Mouse (Mus musculus): ENCODE measurements around the gene Aatk. TPM values are rescaled to one million over a fixed set of nuclear protein-coding genes. Genes with fewer than 3 reads are reported as not detected.

Aatk gene
- polyA plus RNA-seq, 1 experiment, result 235 TPM

DNA sequence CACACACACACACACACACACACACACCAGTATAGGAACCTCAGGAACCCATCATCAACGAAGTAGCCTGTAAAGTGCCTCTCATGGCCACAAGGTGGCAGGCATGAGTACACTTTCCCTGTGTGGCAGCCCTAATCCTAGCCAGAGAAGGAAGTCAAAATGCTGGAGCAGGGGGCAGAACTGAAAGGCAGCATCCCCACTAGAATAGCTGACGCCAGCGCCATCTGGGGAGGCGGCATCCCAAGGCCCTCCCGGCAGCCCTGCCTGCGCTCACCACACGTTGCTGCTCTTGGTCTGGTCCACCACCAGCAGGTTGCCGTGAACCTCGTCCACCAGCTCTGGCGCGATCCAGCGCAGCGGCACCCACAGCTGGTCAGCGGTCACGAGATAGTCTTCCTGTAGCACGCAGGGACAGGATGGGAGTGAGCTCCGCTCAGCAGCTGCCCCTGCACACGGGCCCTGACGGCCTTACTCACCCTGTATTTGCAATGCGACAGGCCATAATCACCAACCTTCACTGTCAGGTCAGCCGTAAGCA, 33.7 kb downstream of the Aatk start:
- Histone ChIP-seq H3K27ac (ENCODE audit: insufficient read depth, low read length) (0 out of 2 replicates have a peak overlapping the region, but pooled peaks have one; percentile 22), H3K4me1 (ENCODE audit: control insufficient read depth, insufficient read depth, low read length) (no peaks in the 10 kb centered on the region), H3K4me3 (ENCODE audit: insufficient read depth, low read length) (peak overlapping the region; percentile 6; the same call in 1 of the 2 replicates)
- TF ChIP-seq POLR2A (IDR thresholded peaks at IDR 0.05; ENCODE audit: extremely low read depth, insufficient read depth, low read length) (no peak), CTCF (IDR thresholded peaks at IDR 0.05; ENCODE audit: extremely low read depth, insufficient read depth, low read length) (peak; percentile 94)

GRCm38 (mm10) chr11:120012702-120013101, 34.3 kb downstream of the Aatk start:
- TF ChIP-seq POLR2A (IDR thresholded peaks at IDR 0.05; ENCODE audit: extremely low read depth, insufficient read depth, low read length), result no peak
- no peak for TF ChIP-seq CTCF (IDR thresholded peaks at IDR 0.05; ENCODE audit: extremely low read depth, insufficient read depth, low read length)
- no peak overlapping the region for H3K27ac ChIP-seq (ENCODE audit: insufficient read depth, low read length)
- H3K4me3 ChIP-seq (ENCODE audit: insufficient read depth, low read length), result no peak overlapping the region; the same call in 1 of the 2 replicates
- H3K4me1 ChIP-seq (ENCODE audit: control insufficient read depth, insufficient read depth, low read length), result no peaks in the 10 kb centered on the region

DNA sequence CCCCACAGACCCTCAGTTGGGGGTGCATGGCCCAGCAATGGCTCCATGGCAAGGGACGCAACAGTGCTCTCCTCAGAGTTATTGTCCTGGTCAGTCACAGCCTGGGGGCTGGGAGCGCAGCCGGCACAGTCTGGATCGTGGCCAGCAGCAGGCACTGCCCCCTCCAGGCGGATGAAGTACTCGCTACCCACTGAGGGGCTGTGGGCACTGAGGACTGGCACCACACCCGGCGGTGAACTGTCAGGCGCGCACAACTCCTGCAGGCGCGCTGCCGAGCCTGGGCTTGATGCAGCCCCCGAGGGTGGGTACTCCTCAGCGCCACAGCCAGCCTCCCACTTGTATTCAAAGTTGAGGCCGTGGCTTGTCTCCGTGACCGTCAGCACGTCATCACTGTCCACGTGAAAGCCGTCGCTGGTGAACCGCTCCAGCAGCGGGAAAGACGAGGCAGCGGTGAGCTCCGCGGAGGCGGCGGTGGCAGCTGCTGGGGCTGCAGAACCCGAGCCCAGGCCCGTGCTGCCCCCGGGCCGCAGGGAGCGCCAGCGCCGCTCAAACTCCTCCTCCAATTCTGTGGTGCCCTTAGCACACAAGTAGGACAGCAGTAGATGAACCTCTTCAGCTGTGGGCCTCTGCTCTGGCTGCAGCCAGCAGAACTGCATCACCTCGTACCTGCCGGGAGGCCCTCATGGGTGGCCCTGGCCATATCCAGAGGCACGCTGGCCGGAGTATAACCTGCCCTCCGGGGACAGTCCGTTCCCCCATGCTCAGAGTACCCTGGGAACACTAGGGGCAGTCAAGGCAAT, 35.0 kb downstream of the Aatk start:
- TF ChIP-seq CTCF (IDR thresholded peaks at IDR 0.05; ENCODE audit: extremely low read depth, insufficient read depth, low read length) (0 out of 2 replicates have a peak, but pooled peaks have one; percentile 18), POLR2A (IDR thresholded peaks at IDR 0.05; ENCODE audit: extremely low read depth, insufficient read depth, low read length) (no peak)
- Histone ChIP-seq H3K4me3 (ENCODE audit: insufficient read depth, low read length) (no peak overlapping the region), H3K4me1 (ENCODE audit: control insufficient read depth, insufficient read depth, low read length) (no peaks in the 10 kb centered on the region), H3K27ac (ENCODE audit: insufficient read depth, low read length) (0 out of 2 replicates have a peak overlapping the region, but pooled peaks have one; percentile 26)

GRCm38 (mm10) chr11:120011114-120011760, 35.7 kb downstream of the Aatk start:
- no peak for TF ChIP-seq POLR2A (IDR thresholded peaks at IDR 0.05; ENCODE audit: extremely low read depth, insufficient read depth, low read length)
- no peak for TF ChIP-seq CTCF (IDR thresholded peaks at IDR 0.05; ENCODE audit: extremely low read depth, insufficient read depth, low read length)

GRCm38 (mm10) chr11:120009937-120010336, 37.0 kb downstream of the Aatk start:
- H3K4me3 ChIP-seq (ENCODE audit: insufficient read depth, low read length), result no peak overlapping the region
- TF ChIP-seq CTCF (IDR thresholded peaks at IDR 0.05; ENCODE audit: extremely low read depth, insufficient read depth, low read length) (no peak), POLR2A (IDR thresholded peaks at IDR 0.05; ENCODE audit: extremely low read depth, insufficient read depth, low read length) (no peak)
- H3K4me1 ChIP-seq (ENCODE audit: control insufficient read depth, insufficient read depth, low read length), result no peaks in the 10 kb centered on the region
- no peak overlapping the region for H3K27ac ChIP-seq (ENCODE audit: insufficient read depth, low read length)

More at GRCm38 (mm10) chr11:120011114-120011760, 35.7 kb downstream of the Aatk start:
- H3K4me3 ChIP-seq (ENCODE audit: insufficient read depth, low read length), result no peak overlapping the region
- H3K27ac ChIP-seq (ENCODE audit: insufficient read depth, low read length), result 0 out of 2 replicates have a peak overlapping the region, but pooled peaks have one; percentile 26
- H3K4me1 ChIP-seq (ENCODE audit: control insufficient read depth, insufficient read depth, low read length), result no peaks in the 10 kb centered on the region

- H3K4me3 ChIP-seq (ENCODE audit: insufficient read depth, low read length), result no peak overlapping the region
- no peak overlapping the region for H3K27ac ChIP-seq (ENCODE audit: insufficient read depth, low read length)
- H3K4me1 ChIP-seq (ENCODE audit: control insufficient read depth, insufficient read depth, low read length), result no peaks in the 10 kb centered on the region
- TF ChIP-seq CTCF (IDR thresholded peaks at IDR 0.05; ENCODE audit: extremely low read depth, insufficient read depth, low read length), result no peak
These were observed 38.0 kb downstream of the Aatk start for GRCm38 (mm10) chr11:120008956-120009355.

- H3K4me3 ChIP-seq (ENCODE audit: insufficient read depth, low read length), result no peak overlapping the region
- TF ChIP-seq CTCF (IDR thresholded peaks at IDR 0.05; ENCODE audit: extremely low read depth, insufficient read depth, low read length) (no peak), POLR2A (IDR thresholded peaks at IDR 0.05; ENCODE audit: extremely low read depth, insufficient read depth, low read length) (no peak)
- H3K4me1 ChIP-seq (ENCODE audit: control insufficient read depth, insufficient read depth, low read length), result no peaks in the 10 kb centered on the region
- H3K27ac ChIP-seq (ENCODE audit: insufficient read depth, low read length), result no peak overlapping the region
These were observed 38.5 kb downstream of the Aatk start for GRCm38 (mm10) chr11:120008501-120008900.

DNA sequence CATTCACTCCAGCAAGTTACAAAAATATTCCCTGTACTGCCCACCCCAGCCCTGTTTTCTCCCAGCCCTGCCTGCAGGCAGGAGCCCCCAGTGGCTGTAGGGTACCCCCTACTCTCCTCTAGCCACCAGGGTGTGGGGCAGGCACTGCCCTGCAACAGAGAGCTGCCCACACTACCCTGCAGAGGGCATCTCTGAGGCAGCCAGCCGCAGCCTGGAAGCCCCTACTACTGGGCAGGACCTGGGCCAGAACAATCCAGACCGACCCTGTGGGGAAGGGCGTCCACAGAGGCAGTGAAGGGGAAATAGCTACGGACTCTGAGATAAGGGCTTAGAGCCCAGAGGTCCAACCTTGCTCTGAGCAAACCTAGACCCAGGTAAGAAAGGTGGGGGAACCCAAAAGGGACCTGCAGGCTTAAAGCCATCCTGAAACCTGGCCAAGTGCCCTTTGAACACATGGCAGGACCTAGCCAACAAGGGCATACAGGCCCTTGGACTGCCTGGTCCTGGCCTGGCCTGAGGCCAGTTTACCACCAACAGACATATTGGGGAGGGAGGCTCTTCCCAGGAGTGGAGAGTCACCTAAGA, 39.4 kb downstream of the Aatk start:
- no peaks in the 10 kb centered on the region for H3K4me1 ChIP-seq (ENCODE audit: control insufficient read depth, insufficient read depth, low read length)
- H3K4me3 ChIP-seq (ENCODE audit: insufficient read depth, low read length), result no peak overlapping the region
- no peak for TF ChIP-seq POLR2A (IDR thresholded peaks at IDR 0.05; ENCODE audit: extremely low read depth, insufficient read depth, low read length)
- no peak for TF ChIP-seq CTCF (IDR thresholded peaks at IDR 0.05; ENCODE audit: extremely low read depth, insufficient read depth, low read length)
- no peak overlapping the region for H3K27ac ChIP-seq (ENCODE audit: insufficient read depth, low read length)
